Mouse (Mus musculus) liver, postnatal 0 days (tissue): ENCODE results near the gene Map1b.

Source experiments
- CTCF ChIP-seq: sonication (generic); IDR thresholded peaks from 2 replicates; pipeline ENCODE4 v1.5.1; 2016; ENCODE audit warnings: antibody characterized with exemption, low read depth
- EP300 ChIP-seq: IDR thresholded peaks from 2 replicates; pipeline ENCODE4 v1.6.1; 2016; ENCODE audit warnings: antibody characterized with exemption, low read depth, mild to moderate bottlenecking

- TF ChIP-seq CTCF (no peak), EP300 (no peak)
Observed at GRCm38 (mm10) chr13:99550679-99551369, 34.5 kb upstream of the Map1b start.
